Mouse (Mus musculus): ENCODE data around the gene Rabgap1l.
A peak's percentile ranks its signal among the peaks of the same experiment; 100 is the strongest.
"Not testable (repeated sequence)": the region's sequence is repeated elsewhere in the genome, so short reads cannot be mapped to it uniquely, and the experiment has no call there.

The Rabgap1l gene

GRCm38 (mm10) chr1:160485731-160486130 lies 307.3 kb downstream of the Rabgap1l start:
- no peak for DNase-seq (ENCODE audit: low spot score in 2 of 2)

GRCm38 (mm10) chr1:160485028-160485427 lies 308.0 kb downstream of the Rabgap1l start:
- DNase-seq (ENCODE audit: low spot score in 2 of 2), result no peak

GRCm38 (mm10) chr1:160481643-160482042 lies 311.4 kb downstream of the Rabgap1l start:
- no peak for DNase-seq (ENCODE audit: low spot score in 2 of 2)

- no peak for DNase-seq (ENCODE audit: low spot score in 2 of 2)
Measured at GRCm38 (mm10) chr1:160467443-160467842, 325.6 kb downstream of the Rabgap1l start.

DNA sequence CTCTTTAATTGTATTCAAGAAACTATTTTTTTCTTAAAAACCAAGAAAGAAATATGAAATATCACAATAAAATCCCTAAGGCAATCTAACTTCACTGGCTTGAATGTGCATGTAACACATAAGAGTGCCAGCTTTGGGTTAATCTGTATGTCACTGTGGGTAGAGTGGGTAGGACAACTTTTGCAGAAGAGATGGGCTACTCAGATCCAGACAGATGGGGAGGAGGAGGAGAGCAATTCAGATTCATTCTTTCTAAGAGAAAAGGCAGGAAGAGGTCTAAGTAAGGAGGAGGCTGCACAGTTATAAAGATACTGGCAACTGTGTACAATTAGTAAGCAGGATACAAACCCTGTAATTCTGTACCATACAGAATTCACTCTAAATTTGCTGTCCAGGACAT lies 327.8 kb downstream of the Rabgap1l start:
- DNase-seq (ENCODE audit: low spot score in 2 of 2), result no peak

DNA sequence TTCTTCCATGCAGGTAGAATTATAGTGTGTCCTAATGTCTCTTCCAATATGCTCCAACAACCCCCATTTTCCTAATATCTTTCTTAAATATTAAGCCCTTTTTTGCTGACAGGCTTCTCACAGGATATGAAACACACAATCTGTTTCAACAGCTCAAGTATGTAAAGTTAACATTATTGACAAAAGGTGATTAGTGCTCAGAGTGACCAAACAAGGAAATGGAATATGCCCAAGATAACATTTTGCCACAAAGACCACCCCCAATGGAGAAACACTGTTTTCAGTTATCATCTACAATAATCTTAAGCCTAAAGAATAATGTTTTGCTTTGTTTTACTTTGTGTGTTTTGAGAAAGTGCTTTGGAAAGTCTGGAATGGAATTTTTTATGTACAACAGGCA lies 328.9 kb downstream of the Rabgap1l start:
- no peak for DNase-seq (ENCODE audit: low spot score in 2 of 2)

- DNase-seq (ENCODE audit: low spot score in 2 of 2), result no peak
Measured at GRCm38 (mm10) chr1:160460346-160460745, 332.7 kb downstream of the Rabgap1l start.

DNA sequence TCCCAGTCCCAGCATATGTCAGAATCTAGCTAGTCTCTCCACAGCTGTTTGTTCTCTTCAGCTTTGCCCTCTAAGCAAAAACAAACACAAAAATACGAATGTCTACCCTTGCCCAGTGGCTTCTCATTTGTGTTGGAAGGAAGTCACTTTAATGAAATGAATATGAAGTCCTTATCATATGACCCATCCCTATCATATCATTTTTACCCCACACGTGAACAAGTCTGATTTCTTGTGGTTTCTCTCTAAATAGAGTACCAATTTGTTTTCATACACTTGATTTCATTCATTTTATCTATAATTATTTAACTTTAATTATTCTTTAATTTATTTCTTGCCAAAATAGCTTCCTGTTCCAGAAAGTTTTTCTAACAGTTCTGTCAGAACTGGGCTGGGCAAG lies 341.3 kb downstream of the Rabgap1l start:
- no peak for DNase-seq (ENCODE audit: low spot score in 2 of 2)

DNA sequence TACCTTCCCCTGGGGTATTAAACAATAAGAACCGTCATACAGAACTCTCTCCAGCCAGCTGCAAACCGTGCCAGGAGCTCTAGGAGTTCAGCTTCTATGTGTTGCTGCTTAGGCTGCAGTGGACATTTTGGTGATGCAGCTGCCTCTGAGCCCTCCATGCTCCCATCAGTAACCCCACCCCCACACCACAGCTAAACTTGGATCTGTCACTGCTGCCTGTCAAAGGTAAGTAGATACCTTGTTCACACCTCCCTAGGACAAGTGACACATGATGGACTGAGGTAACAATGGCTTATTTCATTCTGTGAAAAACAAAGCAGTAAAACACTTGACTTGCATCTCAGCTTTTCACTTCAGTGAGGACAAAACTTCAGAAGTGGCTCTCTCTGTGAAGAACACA lies 344.3 kb downstream of the Rabgap1l start:
- DNase-seq (ENCODE audit: low spot score in 2 of 2), result no peak

GRCm38 (mm10) chr1:160446823-160447222 lies 346.2 kb downstream of the Rabgap1l start:
- DNase-seq (ENCODE audit: low spot score in 2 of 2), result no peak

DNA sequence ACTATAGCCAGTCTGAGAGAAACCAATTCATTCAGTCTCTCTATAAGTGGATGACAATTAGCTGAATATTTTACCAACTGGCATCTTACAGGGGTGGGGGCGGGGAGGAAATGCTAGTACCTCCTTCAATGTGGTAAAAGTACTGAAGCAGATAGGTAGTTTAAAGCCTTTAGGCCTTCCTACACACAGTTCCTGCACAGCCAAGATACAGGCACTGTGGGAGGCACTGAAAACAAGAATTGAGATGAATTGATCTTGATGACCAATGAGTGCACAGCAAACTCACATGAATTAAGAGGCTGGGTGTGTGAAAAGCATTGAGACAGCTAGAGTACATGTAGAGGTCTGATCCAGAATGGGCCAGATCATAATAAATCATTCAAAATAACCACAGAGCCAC lies 349.5 kb downstream of the Rabgap1l start:
- DNase-seq (ENCODE audit: low spot score in 2 of 2), result no peak

DNA sequence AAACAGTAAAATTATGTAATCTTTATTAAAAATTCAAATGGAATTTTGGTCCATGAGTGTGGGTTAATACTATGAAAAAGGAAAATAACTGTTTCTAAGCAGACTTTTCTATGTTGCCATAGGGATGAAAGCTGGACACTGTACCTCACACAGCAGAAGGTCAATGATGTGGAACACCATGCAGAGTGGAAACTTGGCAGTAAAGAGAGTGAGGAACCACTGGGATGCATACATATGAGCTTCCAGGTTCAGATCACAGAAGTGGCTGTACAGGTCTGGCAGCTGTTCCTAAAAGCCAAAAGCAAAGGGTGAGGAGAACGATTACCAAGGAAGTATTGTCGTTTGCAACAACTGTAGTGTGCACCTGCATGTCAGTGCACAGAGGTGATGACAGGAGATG lies 351.3 kb downstream of the Rabgap1l start:
- no peak for DNase-seq (ENCODE audit: low spot score in 2 of 2)

DNA sequence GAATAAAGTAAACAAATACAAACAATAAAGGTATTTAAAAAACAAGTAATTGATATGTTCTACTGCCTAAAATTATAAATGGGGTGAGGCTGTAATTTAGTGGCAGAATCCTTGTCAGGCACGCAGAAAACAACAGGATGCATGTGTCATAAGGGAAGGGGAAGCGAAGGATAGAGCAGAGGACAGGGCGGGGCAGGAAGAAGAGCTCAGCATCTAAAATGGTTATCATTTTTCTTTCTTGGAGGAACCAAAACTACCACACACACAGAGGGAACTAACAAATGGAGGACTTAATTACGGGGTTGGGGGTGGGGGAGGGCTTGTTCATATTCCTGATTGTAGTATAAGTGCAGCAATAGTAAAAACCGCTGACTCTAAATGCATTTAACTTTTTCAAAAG lies 351.9 kb downstream of the Rabgap1l start:
- peak in 1 of 2 experiments; percentile 16 for DNase-seq (ENCODE audit: low spot score in 2 of 2)

DNA sequence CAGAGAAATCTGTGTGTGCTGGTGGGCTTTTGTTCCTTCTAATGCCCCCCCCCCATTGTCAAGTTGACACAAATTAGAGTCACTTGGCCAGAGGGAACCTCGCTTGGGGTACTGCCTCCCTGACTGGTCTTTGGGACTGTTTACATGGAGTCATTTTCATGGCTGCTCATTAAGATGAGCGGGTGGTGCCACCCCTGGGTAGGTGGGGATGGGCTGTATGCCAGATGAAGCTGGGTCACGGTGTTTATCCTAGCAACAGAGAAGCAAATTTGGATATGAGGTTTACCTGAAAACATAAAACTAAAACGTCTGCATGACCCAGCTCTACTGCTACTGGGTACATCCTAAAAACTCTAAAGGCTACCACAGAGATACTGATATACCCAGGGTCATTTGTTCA lies 354.2 kb downstream of the Rabgap1l start:
- no peak for DNase-seq (ENCODE audit: low spot score in 2 of 2)

DNA sequence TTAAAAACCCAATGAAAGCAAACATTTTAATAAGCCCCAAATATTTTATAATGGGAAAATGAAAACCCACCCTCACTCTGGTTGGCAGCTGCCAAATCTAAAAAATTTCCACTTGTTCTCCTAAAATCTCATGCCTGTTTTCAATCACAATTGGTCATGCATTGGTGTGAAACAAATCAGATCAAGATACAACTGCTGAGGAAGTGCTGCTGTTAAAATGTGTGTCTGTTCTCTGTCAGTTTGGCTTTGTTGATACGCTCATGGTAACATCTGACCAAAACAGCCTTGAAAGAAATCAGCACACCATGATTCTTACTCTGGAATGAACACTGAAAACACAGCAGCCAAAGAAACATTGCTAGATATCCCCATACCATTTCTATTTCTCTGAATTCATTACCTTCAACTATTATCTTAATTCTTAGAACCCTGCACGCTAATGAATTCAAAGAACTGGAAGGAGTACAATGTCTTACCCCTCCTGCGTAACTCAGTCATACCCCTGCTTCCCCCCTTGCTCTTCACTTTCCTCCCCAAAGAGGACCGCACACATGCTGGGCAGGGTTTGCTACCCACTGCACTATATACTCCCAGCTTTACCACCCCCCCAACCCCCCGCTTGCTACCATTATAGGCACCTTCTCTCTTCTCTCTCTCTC lies 375.7 kb downstream of the Rabgap1l start:
- no peak for DNase-seq (ENCODE audit: low spot score in 2 of 2)

GRCm38 (mm10) chr1:160410822-160411221 lies 382.2 kb downstream of the Rabgap1l start:
- DNase-seq (ENCODE audit: low spot score in 2 of 2), result no peak

GRCm38 (mm10) chr1:160409689-160410088 lies 383.3 kb downstream of the Rabgap1l start:
- not testable (repeated sequence) for DNase-seq (ENCODE audit: low spot score in 2 of 2)

DNA sequence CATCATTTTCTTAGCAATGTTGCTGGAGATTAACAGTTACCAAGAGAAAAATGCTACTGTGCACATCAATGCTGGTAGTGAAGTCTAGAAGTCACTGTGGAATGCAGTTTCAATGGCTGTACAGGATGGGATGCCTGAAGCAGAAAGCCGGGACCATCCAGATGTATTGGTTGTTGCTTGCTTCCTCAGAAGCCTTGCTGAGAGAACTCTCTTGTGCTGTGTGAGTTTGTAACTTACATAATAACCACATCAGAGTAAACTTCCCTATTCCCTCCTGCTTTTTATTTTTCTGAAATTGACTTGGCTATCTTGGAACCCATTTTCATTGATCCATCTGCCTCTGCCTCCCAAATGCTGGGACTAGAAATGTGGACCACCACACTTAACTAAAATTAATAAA lies 383.9 kb downstream of the Rabgap1l start:
- DNase-seq (ENCODE audit: low spot score in 2 of 2), result no peak

- DNase-seq (ENCODE audit: low spot score in 2 of 2), result no peak
Measured at GRCm38 (mm10) chr1:160408302-160408897, 384.6 kb downstream of the Rabgap1l start.

DNA sequence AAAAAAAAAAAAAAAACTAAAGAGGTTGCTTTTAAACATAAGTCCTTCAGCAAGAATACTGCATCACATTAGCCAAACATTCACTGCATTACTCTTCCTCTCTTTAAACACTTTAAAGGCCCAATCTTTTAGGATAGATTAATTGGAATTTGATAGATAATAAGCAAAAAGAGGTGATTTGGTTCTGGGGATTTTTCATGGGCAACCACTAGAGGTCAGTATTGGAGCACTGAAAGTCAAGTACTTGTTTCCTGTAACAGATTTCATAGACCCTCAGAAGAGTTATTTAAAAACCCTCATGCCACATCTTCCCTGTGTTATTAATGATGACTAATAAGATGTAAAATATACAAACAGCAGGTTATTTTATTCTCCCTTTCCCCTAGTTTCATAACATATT lies 393.6 kb downstream of the Rabgap1l start:
- DNase-seq (ENCODE audit: low spot score in 2 of 2), result peak in 1 of 2 experiments; percentile 24

GRCm38 (mm10) chr1:160397037-160397436 lies 396.0 kb downstream of the Rabgap1l start:
- DNase-seq (ENCODE audit: low spot score in 2 of 2), result no peak

GRCm38 (mm10) chr1:160387446-160387845 lies 405.6 kb downstream of the Rabgap1l start:
- DNase-seq (ENCODE audit: low spot score in 2 of 2), result no peak

DNA sequence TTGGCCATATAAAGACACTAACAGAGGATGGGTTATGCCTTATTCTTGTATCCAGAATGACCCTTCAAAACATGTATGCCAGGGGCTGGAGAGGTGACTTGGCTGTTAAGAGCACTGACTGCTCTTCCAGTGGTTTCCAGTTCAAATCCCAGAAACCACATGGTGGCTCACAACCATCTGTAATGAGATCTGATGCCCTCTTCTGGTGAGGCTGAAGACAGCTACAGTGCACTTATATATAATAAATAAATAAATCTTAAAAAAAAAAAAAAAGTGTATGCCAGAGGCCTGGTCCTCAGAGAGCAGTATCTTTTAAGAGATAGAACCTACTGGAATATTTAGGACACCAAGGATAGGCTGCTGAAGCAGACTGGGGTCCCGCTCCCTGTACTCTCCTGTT lies 414.6 kb downstream of the Rabgap1l start:
- no peak for DNase-seq (ENCODE audit: low spot score in 2 of 2)
